Comparison of ENCODE assay signal across 8 mouse cellular contexts in the genomic region with DNA sequence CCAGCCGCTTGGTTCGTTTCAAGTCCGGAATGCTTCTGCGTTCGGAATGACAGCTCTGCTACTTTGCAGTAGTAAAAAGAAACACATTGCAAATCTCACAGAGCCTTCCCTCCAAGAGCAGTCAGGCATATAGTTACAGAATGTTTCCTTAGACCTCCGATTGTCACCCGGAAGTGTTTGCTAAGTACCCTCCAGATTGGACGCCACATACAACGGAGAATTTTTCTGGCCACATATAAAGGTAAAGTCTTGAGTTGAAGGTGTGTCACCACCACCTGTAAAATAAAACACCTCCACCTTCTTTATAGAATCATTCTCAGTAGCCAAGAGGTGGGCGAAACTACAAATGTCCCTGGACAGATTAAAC. TPM values are rescaled to one million over a fixed set of nuclear protein-coding genes. Genes with fewer than 3 reads are reported as not detected.
DNase-seq lines count a peak whose midpoint lies in the region; ATAC-seq and TF ChIP-seq lines count a peak whose summit lies in the region.

No protein-coding gene starts in this region.

- H3K4me2 ChIP-seq in forebrain, embryonic 13.5 days = peak overlapping the region; percentile 86
- peak overlapping the region; percentile 69 for H3K4me2 ChIP-seq in liver, embryonic 15.5 days

- TF ChIP-seq CTCF in cerebellum, adult 2 months (IDR thresholded peaks at IDR 0.05; ENCODE audit: borderline replicate concordance, insufficient read depth, low read depth, low read length) = no peak
- TF ChIP-seq CTCF in C2C12 (IDR thresholded peaks at IDR 0.05; ENCODE audit: control insufficient read depth, insufficient read depth, insufficient read length) = no peak

- peak overlapping the region; percentile 69 for H3K4me3 ChIP-seq in cerebellum, adult 2 months (replicated peaks; ENCODE audit: insufficient read depth, low read depth, low read length)
- H3K4me3 ChIP-seq in C2C12 (ENCODE audit: insufficient read depth, poor library complexity, severe bottlenecking) = peak overlapping the region; percentile 99
- H3K4me3 ChIP-seq in forebrain, embryonic 13.5 days = peak overlapping the region; percentile 89
- H3K4me3 ChIP-seq in liver, embryonic 15.5 days (replicated peaks) = peak overlapping the region; percentile 83

- H3K9ac ChIP-seq in forebrain, embryonic 13.5 days = peak overlapping the region; percentile 57
- H3K9ac ChIP-seq in liver, embryonic 15.5 days = peak overlapping the region; percentile 51

- H3K79me3 ChIP-seq in C2C12 (ENCODE audit: low read depth) = peaks cover 43% of the 10 kb centered on the region

- peaks cover 46% of the 10 kb centered on the region for H3K79me2 ChIP-seq in C2C12 (ENCODE audit: control insufficient read depth, insufficient read depth)

- DNase-seq in cerebellum, adult 2 months = no peak
- no peak for DNase-seq in cerebellum, adult 11 months
- DNase-seq in embryo, embryonic 9.5 days (ENCODE audit: extremely low spot score) = no peak
- DNase-seq in thymus, postnatal 4 days = no peak
- DNase-seq in spleen, adult 12 weeks (ENCODE audit: low spot score) = no peak

- peak overlapping the region; percentile 49 for H3ac ChIP-seq in C2C12 (ENCODE audit: control insufficient read depth, insufficient read length, low read depth)

- no peak for TF ChIP-seq POLR2A in cerebellum, adult 2 months (IDR thresholded peaks at IDR 0.05; ENCODE audit: borderline replicate concordance, insufficient read depth, low read length)

- H3K4me1 ChIP-seq in cerebellum, adult 2 months (ENCODE audit: control insufficient read depth, insufficient read depth, low read length) = peaks cover 2% of the 10 kb centered on the region
- peaks cover 38% of the 10 kb centered on the region for H3K4me1 ChIP-seq in forebrain, embryonic 13.5 days
- peaks cover 49% of the 10 kb centered on the region for H3K4me1 ChIP-seq in liver, embryonic 15.5 days (replicated peaks)

- peak; percentile 85 for ATAC-seq in forebrain, embryonic 13.5 days
- ATAC-seq in liver, embryonic 15.5 days (ENCODE audit: insufficient read depth) = peak; percentile 47

- H3K27me3 ChIP-seq in cerebellum, adult 2 months (ENCODE audit: control insufficient read depth, insufficient read depth, low read length) = no peaks in the 10 kb centered on the region
- no peaks in the 10 kb centered on the region for H3K27me3 ChIP-seq in C2C12 (ENCODE audit: control insufficient read depth, insufficient read depth, insufficient read length)
- no peaks in the 10 kb centered on the region for H3K27me3 ChIP-seq in forebrain, embryonic 13.5 days
- no peaks in the 10 kb centered on the region for H3K27me3 ChIP-seq in liver, embryonic 15.5 days

- 8% methylated on average over 10 of the region's 10 CpGs for WGBS in cerebellum, adult 2 months
- 7% methylated on average over 10 of the region's 10 CpGs for WGBS in forebrain, embryonic 13.5 days
- WGBS in liver, embryonic 15.5 days (ENCODE audit: insufficient replicate concordance) = 5% methylated on average over 10 of the region's 10 CpGs

- no peak overlapping the region for H3K27ac ChIP-seq in cerebellum, adult 2 months (ENCODE audit: insufficient read depth, low read length)
- H3K27ac ChIP-seq in forebrain, embryonic 13.5 days = peak overlapping the region; percentile 88
- peak overlapping the region; percentile 93 for H3K27ac ChIP-seq in liver, embryonic 15.5 days (replicated peaks)

- H3K36me3 ChIP-seq in C2C12 (ENCODE audit: control insufficient read depth, insufficient read depth) = peaks cover 20% of the 10 kb centered on the region
- peaks cover 6% of the 10 kb centered on the region for H3K36me3 ChIP-seq in forebrain, embryonic 13.5 days (ENCODE audit: poor library complexity, severe bottlenecking)
- peaks cover 25% of the 10 kb centered on the region for H3K36me3 ChIP-seq in liver, embryonic 15.5 days (replicated peaks)

- H3K9me3 ChIP-seq in forebrain, embryonic 13.5 days (replicated peaks) = no peaks in the 10 kb centered on the region
- no peaks in the 10 kb centered on the region for H3K9me3 ChIP-seq in liver, embryonic 15.5 days (replicated peaks)

TF ChIP-seq in C2C12, 6 proteins besides CTCF, POLR2A, EP300 and RAD21:
- no peak for TF ChIP-seq MYOD1 (IDR thresholded peaks at IDR 0.05; ENCODE audit: control insufficient read depth, insufficient read length, low read depth)
- no peak for TF ChIP-seq MAX (IDR thresholded peaks at IDR 0.05)
- TF ChIP-seq MYOG (IDR thresholded peaks at IDR 0.05; ENCODE audit: control insufficient read depth, extremely low read depth, insufficient read length) = no peak
- no peak for TF ChIP-seq USF1 (IDR thresholded peaks at IDR 0.05; ENCODE audit: low read depth)
- TF ChIP-seq CEBPB (IDR thresholded peaks at IDR 0.05; ENCODE audit: low read depth) = no peak
- TF ChIP-seq FOSL1 (IDR thresholded peaks at IDR 0.05; ENCODE audit: insufficient read depth, low read length, poor library complexity, severe bottlenecking) = no peak

RNA-seq across cellular contexts. Expression of a gene that starts 0.4 kb away (rescaled TPM):
- polyA plus RNA-seq in cerebellum, adult 2 months (2012; rRNA removed) = 16.3 and 16.7 TPM in 2 replicates
- 89.6 TPM for polyA plus RNA-seq in C2C12 (2012; fragmentation: generic; extraction: Trizol)
- polyA plus RNA-seq in forebrain, embryonic 13.5 days (2015; fragmentation: Nextera tagmentation; extraction: Ambion mirVana) = 86.6 and 105 TPM in 2 replicates
- 95.5 and 107 TPM in 2 replicates for polyA plus RNA-seq in liver, embryonic 15.5 days (2015; fragmentation: Nextera tagmentation; extraction: Ambion mirVana)

RNA-seq across cellular contexts. Expression of a gene that starts 52.4 kb away (rescaled TPM):
- not detected in 2 replicates for polyA plus RNA-seq in cerebellum, adult 2 months (2012; rRNA removed)
- not detected for polyA plus RNA-seq in C2C12 (2012; fragmentation: generic; extraction: Trizol)
- polyA plus RNA-seq in forebrain, embryonic 13.5 days (2015; fragmentation: Nextera tagmentation; extraction: Ambion mirVana) = not detected in 2 replicates
- polyA plus RNA-seq in liver, embryonic 15.5 days (2015; fragmentation: Nextera tagmentation; extraction: Ambion mirVana) = not detected in 2 replicates
